Mouse (Mus musculus) heart, embryonic 13.5 days (tissue): ENCODE measurements around the gene Snx17. TPM values are rescaled to one million over a fixed set of nuclear protein-coding genes. Genes with fewer than 3 reads are reported as not detected.

ENCODE experiments used
- ATAC-seq: fragments of 200-750 bp; cut with Nextera tagmentation; 2 replicates; pipeline ENCODE4 v1.8.0; 2017; ENCODE audit warnings: moderate TSS enrichment; ENCODE audit not compliant: insufficient number of reproducible peaks, low FRiP score, low TSS enrichment; ENCODE audit errors: extremely low read depth
- H3K27ac ChIP-seq: fragments of 300-500 bp; sonication (generic); replicated peaks from 2 replicates; pipeline ENCODE4 v1.5.1; 2015; ENCODE audit warnings: moderate library complexity, mild to moderate bottlenecking, inconsistent platforms
- H3K27me3 ChIP-seq: fragments of 300-500 bp; sonication (generic); replicated peaks from 2 replicates; pipeline ENCODE4 v1.6.1; 2015; ENCODE audit warnings: mild to moderate bottlenecking, inconsistent platforms
- H3K36me3 ChIP-seq: fragments of 300-500 bp; sonication (generic); 2 replicates; pipeline ENCODE4 v1.6.1; 2015; ENCODE audit warnings: mild to moderate bottlenecking, inconsistent platforms
- H3K4me1 ChIP-seq: fragments of 300-500 bp; sonication (generic); 2 replicates; pipeline ENCODE4 v1.6.1; 2015; ENCODE audit warnings: inconsistent platforms
- H3K4me2 ChIP-seq: fragments of 300-500 bp; sonication (generic); 2 replicates; pipeline ENCODE4 v1.6.1; 2015; ENCODE audit warnings: inconsistent platforms, mild to moderate bottlenecking, moderate library complexity
- H3K4me3 ChIP-seq: fragments of 300-500 bp; sonication (generic); 2 replicates; pipeline ENCODE4 v1.5.1; 2015; ENCODE audit warnings: moderate library complexity, mild to moderate bottlenecking, inconsistent platforms
- H3K9ac ChIP-seq: fragments of 300-500 bp; sonication (generic); 2 replicates; pipeline ENCODE4 v1.6.1; 2015; ENCODE audit warnings: inconsistent platforms, mild to moderate bottlenecking, moderate library complexity
- H3K9me3 ChIP-seq: fragments of 300-500 bp; sonication (generic); 2 replicates; pipeline ENCODE4 v1.6.1; 2016; ENCODE audit warnings: inconsistent platforms
- WGBS: fragments of 180-500 bp; shearing (Covaris S2); methylation state at CpG from one replicate; pipeline ENCODE4 v1.1.7; 2015; ENCODE audit warnings: mixed read lengths; 5-methylcytosine and 5-hydroxymethylcytosine counted together
- polyA plus RNA-seq: library from polyadenylated mRNA; unstranded; fragments of >200 nt; fragmentation: Nextera tagmentation; extraction: Ambion mirVana; gene quantifications from 2 replicates; pipeline ENCODE4 v1.2.1, GENCODE M21; 2015

The Snx17 gene
- 112 and 116 TPM in 2 replicates for polyA plus RNA-seq

DNA sequence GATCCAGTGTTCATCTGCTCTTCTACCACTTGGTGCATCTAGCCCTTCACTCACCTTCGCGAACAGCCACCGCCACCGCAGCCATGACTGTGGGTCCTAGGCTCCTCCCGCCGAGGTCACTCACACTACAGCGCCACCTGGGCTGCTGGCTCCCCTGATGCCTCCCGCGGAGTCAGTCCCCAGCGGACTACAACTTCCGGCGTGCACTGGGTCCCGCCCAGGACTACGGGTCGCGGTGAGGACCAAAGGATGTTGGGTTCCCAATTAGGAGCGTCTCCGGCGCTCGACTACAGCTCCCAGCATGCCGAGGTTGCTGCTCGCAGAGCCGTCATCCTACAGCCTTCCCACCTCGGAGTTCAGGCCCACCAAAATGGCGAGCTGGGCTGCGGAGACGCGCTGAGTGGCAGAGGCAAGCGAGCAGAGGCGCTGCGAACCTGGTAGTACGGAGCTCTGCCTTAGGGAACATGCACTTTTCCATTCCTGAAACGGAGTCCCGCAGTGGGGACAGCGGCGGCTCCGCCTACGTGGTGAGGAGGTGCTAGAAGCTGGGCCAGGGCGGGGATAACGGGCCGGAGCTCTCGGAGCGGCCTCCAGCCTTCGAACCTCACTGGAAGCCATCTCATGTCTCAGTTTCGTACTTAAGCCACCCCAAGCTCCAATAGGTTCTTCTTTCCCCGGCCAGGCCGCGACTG is at the start of gene Snx17, which contains the start of gene Eif2b4:
Gene Snx17 (plus strand): TSS at position 289 of the 692 bp plus-strand sequence.
Gene Eif2b4 (minus strand): TSS at position 492 of the 692 bp plus-strand sequence.
- peak within 1 kb of the TSS; percentile 75 for H3K4me3 ChIP-seq
- H3K27ac ChIP-seq, result peak within 1 kb of the TSS; percentile 83
- ATAC-seq, result peak; percentile 94
- H3K4me1 ChIP-seq, result peaks cover 23% of the 10 kb centered on the region
- H3K4me2 ChIP-seq, result peak within 1 kb of the TSS; percentile 80
- peak within 1 kb of the TSS; percentile 94 for H3K9ac ChIP-seq
- no peaks in the 10 kb centered on the region for H3K27me3 ChIP-seq
- H3K36me3 ChIP-seq, result peaks cover 74% of the 10 kb centered on the region
- no peaks in the 10 kb centered on the region for H3K9me3 ChIP-seq
- WGBS, result under 1% methylated on average over 48 of the region's 48 CpGs

DNA sequence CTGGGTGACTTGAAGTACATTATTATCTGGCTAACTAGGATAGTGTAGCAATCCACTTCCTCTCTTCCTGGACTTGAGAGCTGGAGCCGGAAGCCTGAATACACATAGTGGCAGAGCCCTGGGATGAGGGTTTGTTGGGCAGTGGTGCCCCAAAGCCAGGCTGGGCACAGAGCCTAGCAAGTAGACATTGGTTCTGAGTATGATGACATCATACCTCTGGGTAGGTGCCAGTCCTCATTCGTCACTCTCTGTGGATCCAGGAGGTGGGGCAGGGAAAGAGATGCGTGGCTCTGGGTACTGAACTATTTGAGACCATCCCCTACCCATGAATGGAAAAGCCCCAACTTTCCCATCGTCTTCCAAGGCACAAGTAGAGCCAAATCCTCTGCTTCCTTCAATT is 43.2 kb upstream of the Snx17 start:
- no peak overlapping the region for H3K4me2 ChIP-seq
- H3K27me3 ChIP-seq, result no peaks in the 10 kb centered on the region
- no peak for ATAC-seq
- H3K4me1 ChIP-seq, result peaks cover 19% of the 10 kb centered on the region
- 76% methylated on average over 4 of the region's 4 CpGs for WGBS
- no peak overlapping the region for H3K4me3 ChIP-seq
- no peak overlapping the region for H3K9ac ChIP-seq
- no peaks in the 10 kb centered on the region for H3K9me3 ChIP-seq
- H3K27ac ChIP-seq, result no peak overlapping the region
- peaks cover 40% of the 10 kb centered on the region for H3K36me3 ChIP-seq

DNA sequence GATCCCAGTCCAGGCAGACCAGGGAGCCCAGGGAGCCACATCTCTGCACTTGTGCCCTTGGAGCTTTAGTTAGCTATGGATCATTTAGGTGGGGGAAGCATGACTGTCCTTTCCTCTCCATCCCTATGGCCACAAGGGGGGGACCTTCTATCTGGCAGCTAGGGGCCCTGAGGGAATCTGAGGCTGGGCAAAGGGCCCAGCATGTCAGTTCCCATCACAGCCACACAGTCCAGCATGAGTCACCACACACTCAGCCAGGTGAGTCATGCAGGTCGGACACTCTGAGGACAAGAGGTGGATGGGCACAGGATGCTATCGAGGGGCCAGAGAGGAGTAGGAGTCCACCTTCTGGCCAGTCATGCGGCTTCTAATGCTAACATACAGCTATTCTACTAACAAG is 41.3 kb upstream of the Snx17 start:
- peaks cover 22% of the 10 kb centered on the region for H3K4me1 ChIP-seq
- ATAC-seq, result no peak
- H3K36me3 ChIP-seq, result peaks cover 41% of the 10 kb centered on the region
- no peak overlapping the region for H3K27ac ChIP-seq
- 74% methylated on average over 3 of the region's 3 CpGs for WGBS
- H3K9me3 ChIP-seq, result no peaks in the 10 kb centered on the region
- H3K4me2 ChIP-seq, result no peak overlapping the region
- H3K4me3 ChIP-seq, result no peak overlapping the region
- 0 out of 2 replicates have a peak overlapping the region, but pooled peaks have one; percentile 33 for H3K9ac ChIP-seq
- no peaks in the 10 kb centered on the region for H3K27me3 ChIP-seq

DNA sequence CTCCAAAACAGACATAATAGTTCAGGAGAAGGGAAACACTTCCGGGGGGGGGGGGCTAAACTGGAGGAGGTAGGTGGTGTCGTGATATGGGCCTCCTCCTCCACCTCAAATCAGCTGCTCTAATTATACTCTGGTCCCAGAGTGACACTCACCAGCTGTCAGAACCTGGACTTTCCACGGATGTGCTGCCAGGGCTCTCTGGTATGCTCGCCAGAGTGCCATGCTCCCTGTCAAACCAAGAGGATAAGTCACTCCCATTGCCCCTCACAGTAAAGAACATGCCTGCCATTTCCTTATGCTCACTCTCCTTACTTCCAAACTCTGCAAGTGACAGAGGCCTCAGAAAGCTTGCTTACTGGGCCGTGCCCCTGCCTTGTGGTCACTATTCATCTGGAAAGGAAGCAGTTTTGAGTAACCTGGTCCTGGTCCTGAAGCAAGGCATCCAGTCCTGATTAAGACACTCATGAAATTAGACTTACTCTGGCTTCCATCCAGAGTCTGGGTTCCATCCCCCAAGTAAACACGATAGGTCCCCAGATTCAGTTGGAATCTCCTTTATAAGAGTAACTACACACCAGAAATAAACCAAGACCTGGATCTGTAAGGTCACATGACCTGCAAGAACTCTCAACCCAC is 39.4 kb upstream of the Snx17 start:
- WGBS, result 27% methylated on average over 6 of the region's 6 CpGs
- H3K27ac ChIP-seq, result peak overlapping the region; percentile 70

DNA sequence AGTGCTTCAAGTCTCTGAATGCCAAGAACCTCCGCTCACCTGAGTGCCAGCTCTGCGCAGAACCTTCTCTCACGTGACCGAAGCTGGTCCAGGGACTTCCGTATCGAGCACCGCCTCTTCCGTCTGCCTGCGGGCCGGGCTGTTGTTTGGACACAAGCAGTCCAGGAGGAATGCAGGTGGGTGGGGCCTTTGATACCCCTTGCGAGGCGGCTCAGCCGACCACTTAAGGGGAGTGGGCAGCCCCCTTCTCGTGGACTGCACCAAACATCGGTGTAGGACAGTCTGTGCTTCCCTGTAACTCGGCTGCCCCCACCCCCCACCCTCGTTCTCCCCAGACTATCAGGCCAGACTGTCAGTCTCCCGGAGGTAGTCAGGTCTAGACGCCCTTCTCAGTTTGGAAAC is 38.9 kb upstream of the Snx17 start, which contains the start of gene Mpv17:
Gene Mpv17 (minus strand): TSS at position 100 of the 402 bp plus-strand sequence.
- H3K9ac ChIP-seq, result peak within 1 kb of the TSS; percentile 85
- no peaks in the 10 kb centered on the region for H3K27me3 ChIP-seq
- H3K4me2 ChIP-seq, result peak within 1 kb of the TSS; percentile 95
- H3K9me3 ChIP-seq, result no peaks in the 10 kb centered on the region
- peak within 1 kb of the TSS; percentile 70 for H3K27ac ChIP-seq
- H3K4me3 ChIP-seq, result peak within 1 kb of the TSS; percentile 78
- peak; percentile 91 for ATAC-seq
- H3K36me3 ChIP-seq, result peaks cover 51% of the 10 kb centered on the region
- H3K4me1 ChIP-seq, result peaks cover 22% of the 10 kb centered on the region
- under 1% methylated on average over 19 of the region's 19 CpGs for WGBS

More for the DNA sequence above, 39.4 kb upstream of the Snx17 start:
- peaks cover 22% of the 10 kb centered on the region for H3K4me1 ChIP-seq
- H3K9me3 ChIP-seq, result no peaks in the 10 kb centered on the region
- peak overlapping the region; percentile 95 for H3K4me2 ChIP-seq
- H3K9ac ChIP-seq, result peak overlapping the region; percentile 85
- ATAC-seq, result no peak; the same call in 1 of the 2 replicates
- peaks cover 45% of the 10 kb centered on the region for H3K36me3 ChIP-seq
- no peaks in the 10 kb centered on the region for H3K27me3 ChIP-seq
- H3K4me3 ChIP-seq, result peak overlapping the region; percentile 78

DNA sequence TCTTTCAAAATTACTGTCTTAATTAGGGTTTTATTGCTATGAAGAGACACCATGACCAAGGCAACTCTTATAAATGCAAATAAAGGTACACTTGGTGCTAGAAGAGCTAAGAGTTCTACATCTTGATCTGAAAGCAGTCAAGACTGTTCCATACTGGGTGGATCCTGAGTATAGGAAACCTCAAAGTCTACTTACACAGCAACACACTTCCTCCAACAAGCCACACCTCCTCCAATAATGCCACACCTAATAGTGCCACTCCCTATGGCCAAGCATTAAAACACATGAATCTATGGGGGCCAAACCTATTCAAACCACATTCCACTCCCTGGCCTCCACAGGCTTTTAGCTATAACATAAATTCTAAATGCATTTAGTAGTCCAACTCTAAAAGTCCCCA is 30.6 kb upstream of the Snx17 start:
- no peaks in the 10 kb centered on the region for H3K4me1 ChIP-seq
- no peaks in the 10 kb centered on the region for H3K27me3 ChIP-seq
- H3K4me2 ChIP-seq, result no peak overlapping the region
- no peak overlapping the region for H3K4me3 ChIP-seq
- H3K36me3 ChIP-seq, result peaks cover 98% of the 10 kb centered on the region
- H3K9ac ChIP-seq, result no peak overlapping the region
- H3K27ac ChIP-seq, result no peak overlapping the region
- no peak for ATAC-seq
- H3K9me3 ChIP-seq, result no peaks in the 10 kb centered on the region

DNA sequence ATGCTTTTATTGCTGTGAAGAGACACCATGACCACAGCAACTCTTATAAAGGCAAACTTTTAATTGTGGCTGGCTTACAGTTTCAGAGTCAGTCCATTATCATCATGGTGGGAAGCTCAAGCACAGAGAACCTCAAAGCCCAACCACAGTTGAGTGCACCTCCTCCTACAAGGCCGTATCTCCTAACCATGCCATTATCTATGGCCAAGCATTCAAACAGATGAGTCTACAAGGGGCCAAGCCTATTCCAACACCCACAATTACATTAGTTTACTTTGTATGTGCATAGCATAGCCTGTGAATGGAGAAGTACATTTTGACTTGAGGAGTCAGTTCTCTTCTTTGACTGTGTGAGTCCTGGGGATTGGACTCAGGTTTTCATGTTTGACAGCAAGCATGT is 28.1 kb upstream of the Snx17 start:
- no peak for ATAC-seq
- Histone ChIP-seq H3K4me3 (no peak overlapping the region), H3K36me3 (peaks cover 98% of the 10 kb centered on the region), H3K4me1 (no peaks in the 10 kb centered on the region), H3K9me3 (no peaks in the 10 kb centered on the region), H3K4me2 (no peak overlapping the region), H3K27me3 (no peaks in the 10 kb centered on the region), H3K27ac (no peak overlapping the region), H3K9ac (no peak overlapping the region)
- 66% methylated on average over 1 of the region's 1 CpGs for WGBS

DNA sequence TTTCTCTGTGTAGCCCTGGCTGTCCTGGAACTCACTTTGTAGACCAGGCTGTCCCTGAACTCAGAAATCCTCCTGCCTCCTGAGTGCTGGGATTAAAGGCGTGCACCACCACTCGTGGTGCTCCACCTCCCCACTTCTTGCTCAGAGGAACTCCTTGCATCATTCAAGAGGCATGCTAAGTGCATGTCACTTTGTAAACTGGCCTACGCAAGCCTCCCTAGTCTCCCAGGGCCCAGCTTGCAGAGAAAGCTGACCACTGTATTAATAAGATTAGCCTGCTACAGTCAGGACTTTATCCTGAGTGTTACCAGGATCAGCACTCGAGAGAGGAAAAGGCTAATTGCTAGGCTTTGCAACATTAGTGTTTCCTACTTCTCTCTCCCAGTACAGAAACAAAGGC is 24.4 kb upstream of the Snx17 start:
- no peaks in the 10 kb centered on the region for H3K9me3 ChIP-seq
- no peaks in the 10 kb centered on the region for H3K4me1 ChIP-seq
- no peak overlapping the region for H3K27ac ChIP-seq
- no peaks in the 10 kb centered on the region for H3K27me3 ChIP-seq
- H3K9ac ChIP-seq, result no peak overlapping the region
- no peak overlapping the region for H3K4me2 ChIP-seq
- 67% methylated on average over 4 of the region's 4 CpGs for WGBS
- no peak overlapping the region for H3K4me3 ChIP-seq
- peaks cover 98% of the 10 kb centered on the region for H3K36me3 ChIP-seq
- no peak for ATAC-seq

DNA sequence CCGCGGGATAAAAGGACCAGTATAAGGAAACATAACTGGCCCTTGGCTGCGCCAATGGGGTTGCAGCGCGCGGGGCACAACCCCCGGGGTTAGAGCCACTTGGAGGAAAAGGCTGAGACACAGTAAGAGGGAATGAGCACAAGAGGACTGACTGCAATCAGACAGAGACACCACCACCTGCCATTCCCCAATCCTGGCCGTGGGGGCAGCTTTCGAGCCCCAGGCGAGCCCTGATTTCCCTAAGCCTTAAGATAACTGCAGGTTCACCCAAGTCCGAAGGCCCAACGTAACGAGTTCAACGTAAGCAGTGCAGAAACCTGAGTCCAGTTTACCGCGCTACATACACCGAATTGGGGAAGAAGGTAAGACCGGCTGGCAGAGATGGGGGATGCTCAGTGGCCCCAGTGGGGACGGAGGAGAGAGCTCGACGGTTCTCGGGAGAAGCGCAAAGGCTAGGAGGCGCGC is 13.7 kb upstream of the Snx17 start:
- H3K9me3 ChIP-seq, result no peaks in the 10 kb centered on the region
- peak overlapping the region; percentile 98 for H3K4me2 ChIP-seq
- peaks cover 12% of the 10 kb centered on the region for H3K36me3 ChIP-seq
- ATAC-seq, result peak; percentile 29; the same call in 1 of the 2 replicates
- no peaks in the 10 kb centered on the region for H3K27me3 ChIP-seq
- peak overlapping the region; percentile 84 for H3K4me3 ChIP-seq
- peak overlapping the region; percentile 92 for H3K9ac ChIP-seq
- under 1% methylated on average over 25 of the region's 25 CpGs for WGBS
- H3K4me1 ChIP-seq, result peaks cover 20% of the 10 kb centered on the region
- H3K27ac ChIP-seq, result peak overlapping the region; percentile 97

DNA sequence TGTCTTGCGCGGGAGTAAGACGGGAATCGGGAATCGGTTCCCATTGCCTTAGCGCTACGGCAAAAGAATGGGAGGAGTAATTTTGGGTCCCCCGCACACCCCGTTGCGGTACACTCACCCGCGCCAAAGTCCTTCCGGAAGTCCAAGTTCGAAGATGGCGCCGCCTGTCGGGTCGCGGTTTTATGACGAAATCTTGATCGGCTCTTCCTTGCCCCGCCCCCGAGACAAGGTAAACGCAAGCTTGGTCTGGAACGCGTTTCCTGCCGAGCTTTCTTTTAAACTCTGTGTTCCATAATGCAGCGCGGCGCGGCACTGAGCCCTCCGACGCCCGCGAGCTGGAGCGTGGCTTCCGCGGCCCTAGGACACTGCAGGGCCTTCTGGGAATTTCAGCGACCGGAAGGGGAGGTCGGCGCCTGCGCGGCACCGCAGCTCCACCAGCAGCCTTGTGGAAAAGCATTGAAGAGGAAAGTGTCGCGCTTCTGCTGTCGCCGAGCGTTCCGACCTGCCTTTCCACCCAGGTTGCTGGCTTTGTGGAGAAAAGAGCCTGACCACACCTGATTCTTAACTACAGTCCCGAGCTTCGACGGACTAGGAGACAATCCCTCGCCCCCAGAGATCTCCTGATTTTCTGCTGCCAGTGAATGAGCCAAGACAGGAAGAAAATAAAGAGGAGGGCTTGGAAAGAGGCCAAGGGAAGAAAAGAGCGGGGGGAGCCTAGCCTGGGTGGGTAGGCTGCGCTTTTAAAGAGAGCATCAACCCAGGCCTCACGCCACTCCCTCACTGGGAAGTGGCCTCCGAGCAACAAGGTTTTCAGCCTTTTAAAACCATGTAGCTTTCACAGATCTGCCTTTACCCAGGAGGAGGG is 13.0 kb upstream of the Snx17 start, which contains the start of the genes Gm29609 and Gtf3c2:
Gene Gm29609 (minus strand): TSS at position 146 of the 865 bp plus-strand sequence.
Gene Gtf3c2 (minus strand): TSS at position 379 of the 865 bp plus-strand sequence.
- WGBS, result under 1% methylated on average over 59 of the region's 59 CpGs
- H3K27ac ChIP-seq, result peak within 1 kb of the TSS; percentile 97
- peaks cover 9% of the 10 kb centered on the region; the same call in 1 of the 2 replicates for H3K36me3 ChIP-seq
- peaks cover 20% of the 10 kb centered on the region for H3K4me1 ChIP-seq
- ATAC-seq, result peak; percentile 89
- peak within 1 kb of the TSS; percentile 84 for H3K4me3 ChIP-seq
- no peaks in the 10 kb centered on the region for H3K9me3 ChIP-seq
- peak within 1 kb of the TSS; percentile 98 for H3K4me2 ChIP-seq
- H3K27me3 ChIP-seq, result no peaks in the 10 kb centered on the region
- peak within 1 kb of the TSS; percentile 92 for H3K9ac ChIP-seq
